Mouse (Mus musculus) bone marrow, adult 2 months (tissue): ENCODE results near the gene Chst11. TPM values are rescaled to one million over a fixed set of nuclear protein-coding genes. Genes with fewer than 3 reads are reported as not detected.

Experiments
- H3K27ac ChIP-seq: fragments of 200-500 bp; 2 replicates; pipeline ENCODE4 v1.5.1; 2012; ENCODE audit warnings: low read depth, mild to moderate bottlenecking, control low read depth, inconsistent platforms, low read length; ENCODE audit not compliant: control insufficient read depth, poor library complexity, insufficient read depth
- H3K4me1 ChIP-seq: fragments of 200-500 bp; 2 replicates; pipeline ENCODE4 v1.6.1; 2011; ENCODE audit warnings: low read length; ENCODE audit not compliant: control insufficient read depth, insufficient read depth
- H3K4me3 ChIP-seq: fragments of 200-500 bp; replicated peaks from 2 replicates; pipeline ENCODE3; 2011; ENCODE audit warnings: mild to moderate bottlenecking, low read depth, low read length, control low read depth; ENCODE audit not compliant: control insufficient read depth
- CTCF ChIP-seq: fragments of 200-500 bp; IDR thresholded peaks from 2 replicates; pipeline ENCODE4 v1.5.1; 2011; ENCODE audit warnings: low read length, control low read depth; ENCODE audit not compliant: control insufficient read depth, insufficient read depth
- POLR2A ChIP-seq: fragments of 200-500 bp; IDR thresholded peaks from 2 replicates; pipeline ENCODE4 v1.6.1; 2011; ENCODE audit warnings: low read depth, mild to moderate bottlenecking, control low read depth, low read length, borderline replicate concordance; ENCODE audit not compliant: control insufficient read depth
- WGBS: fragments of 180-500 bp; shearing (Covaris S2); methylation state at CpG from one replicate; pipeline ENCODE4 v1.1.7; 2018; 5-methylcytosine and 5-hydroxymethylcytosine counted together
- polyA plus RNA-seq: library from polyadenylated mRNA; stranded (reverse); fragments of >200 nt; gene quantifications from 2 replicates; pipeline ENCODE4 v1.2.4, GENCODE M21; 2011; ENCODE audit warnings: low replicate concordance; ENCODE audit not compliant: missing spikeins, insufficient read depth, insufficient read length

Gene Chst11
- polyA plus RNA-seq, 1 experiment, result 6.4 TPM

- peak overlapping the region; percentile 31 for H3K27ac ChIP-seq
- 27% methylated on average over 6 of the region's 6 CpGs for WGBS
- peaks cover 5% of the 10 kb centered on the region; the same call in 1 of the 2 replicates for H3K4me1 ChIP-seq
- TF ChIP-seq CTCF, result no peak
- TF ChIP-seq POLR2A, result no peak
- no peak overlapping the region for H3K4me3 ChIP-seq
These were observed 22.8 kb upstream of the Chst11 start for GRCm38 (mm10) chr10:82962472-82963020.

GRCm38 (mm10) chr10:82964491-82964890, 20.8 kb upstream of the Chst11 start:
- TF ChIP-seq POLR2A (no peak), CTCF (no peak)
- Histone ChIP-seq H3K4me3 (no peak overlapping the region), H3K4me1 (peaks cover 3% of the 10 kb centered on the region; the same call in 1 of the 2 replicates), H3K27ac (no peak overlapping the region)
- 67% methylated on average over 7 of the region's 7 CpGs for WGBS

- no peak overlapping the region for H3K4me3 ChIP-seq
- H3K4me1 ChIP-seq, result peaks cover 5% of the 10 kb centered on the region; the same call in 1 of the 2 replicates
- TF ChIP-seq CTCF (no peak), POLR2A (no peak)
- 37% methylated on average over 7 of the region's 7 CpGs for WGBS
- H3K27ac ChIP-seq, result no peak overlapping the region
These were observed 18.6 kb upstream of the Chst11 start for GRCm38 (mm10) chr10:82966672-82967071.

GRCm38 (mm10) chr10:82969612-82970011, 15.7 kb upstream of the Chst11 start:
- TF ChIP-seq POLR2A (no peak; the same call in 1 of the 2 replicates), CTCF (no peak)
- Histone ChIP-seq H3K4me3 (peak overlapping the region; percentile 37), H3K27ac (peak overlapping the region; percentile 63; the same call in 1 of the 2 replicates), H3K4me1 (peaks cover 4% of the 10 kb centered on the region)
- WGBS, result 11% methylated on average over 5 of the region's 5 CpGs

- H3K27ac ChIP-seq, result no peak overlapping the region
- TF ChIP-seq POLR2A, result no peak
- no peak for TF ChIP-seq CTCF
- 81% methylated on average over 11 of the region's 11 CpGs for WGBS
- no peak overlapping the region for H3K4me3 ChIP-seq
- peaks cover 4% of the 10 kb centered on the region for H3K4me1 ChIP-seq
These were observed 13.7 kb upstream of the Chst11 start for GRCm38 (mm10) chr10:82971549-82971948.

GRCm38 (mm10) chr10:82974201-82974600, 11.1 kb upstream of the Chst11 start:
- Histone ChIP-seq H3K4me1 (peaks cover 3% of the 10 kb centered on the region), H3K27ac (peak overlapping the region; percentile 57; the same call in 1 of the 2 replicates), H3K4me3 (no peak overlapping the region)
- no peak for TF ChIP-seq POLR2A
- TF ChIP-seq CTCF, result no peak
- 13% methylated on average over 5 of the region's 5 CpGs for WGBS

GRCm38 (mm10) chr10:82974627-82975177, 10.6 kb upstream of the Chst11 start:
- TF ChIP-seq CTCF, result no peak
- TF ChIP-seq POLR2A, result no peak
- 59% methylated on average over 6 of the region's 6 CpGs for WGBS
- H3K4me3 ChIP-seq, result no peak overlapping the region
- H3K4me1 ChIP-seq, result peaks cover 3% of the 10 kb centered on the region
- peak overlapping the region; percentile 57; the same call in 1 of the 2 replicates for H3K27ac ChIP-seq

- Histone ChIP-seq H3K4me1 (peaks cover 2% of the 10 kb centered on the region), H3K4me3 (no peak overlapping the region), H3K27ac (no peak overlapping the region)
- TF ChIP-seq POLR2A, result no peak
- no peak for TF ChIP-seq CTCF
- WGBS, result 87% methylated on average over 15 of the region's 15 CpGs
These were observed 9.5 kb upstream of the Chst11 start for GRCm38 (mm10) chr10:82975806-82976205.

- no peak overlapping the region for H3K4me3 ChIP-seq
- 11% methylated on average over 3 of the region's 3 CpGs for WGBS
- peaks cover 1% of the 10 kb centered on the region; the same call in 1 of the 2 replicates for H3K4me1 ChIP-seq
- TF ChIP-seq CTCF (no peak), POLR2A (no peak)
- H3K27ac ChIP-seq, result no peak overlapping the region
These were observed 3.0 kb upstream of the Chst11 start for GRCm38 (mm10) chr10:82982286-82982685.
